Mouse (Mus musculus) adrenal gland, postnatal 36 days (tissue): ENCODE measurements around the gene Nop16. TPM values are rescaled to one million over a fixed set of nuclear protein-coding genes. Genes with fewer than 3 reads are reported as not detected.

Source experiments
- DNase-seq, 2 experiments: peaks; one replicate each; pipeline ENCODE4 v3.0.0; 2021; ENCODE audit warnings: mixed read lengths in 1 of 2
- microRNA-seq: library from miRNA; unstranded; fragments of <30 nt; microRNA quantifications from one replicate; pipeline ENCODE4 v1.2.0, GENCODE M21; 2021
- total RNA-seq, 2 experiments: library from RNA; stranded (reverse); gene quantifications; 2 replicates each; pipeline ENCODE4 v1.2.3; 2021

The Nop16 gene
- total RNA-seq, 2 experiments from 2014 or later = 50.7 to 79.1 TPM

GRCm38 (mm10) chr13:54562562-54562961 is 27.3 kb downstream of the Nop16 start:
- no peak for DNase-seq

GRCm38 (mm10) chr13:54560608-54561007 is 29.3 kb downstream of the Nop16 start:
- DNase-seq = no peak

DNA sequence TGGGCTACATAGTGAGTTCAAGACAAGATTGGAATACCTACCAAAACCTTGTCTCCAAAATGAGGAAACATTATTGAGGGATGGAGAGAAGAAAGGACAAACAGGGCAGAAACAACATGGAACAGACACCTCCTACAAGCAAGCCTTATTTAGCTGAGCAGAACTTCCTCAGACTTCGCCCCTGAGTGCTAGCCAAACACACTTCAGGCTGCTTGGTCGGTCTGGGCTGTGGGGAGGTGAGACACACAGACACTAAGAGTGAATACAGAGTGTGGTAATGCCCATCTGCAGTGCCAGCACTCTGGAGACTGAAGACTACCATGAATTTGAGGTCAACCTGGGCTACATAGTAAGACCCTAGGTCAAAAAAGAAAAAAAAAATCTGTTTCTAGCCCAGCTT is 30.2 kb downstream of the Nop16 start:
- DNase-seq = no peak

DNA sequence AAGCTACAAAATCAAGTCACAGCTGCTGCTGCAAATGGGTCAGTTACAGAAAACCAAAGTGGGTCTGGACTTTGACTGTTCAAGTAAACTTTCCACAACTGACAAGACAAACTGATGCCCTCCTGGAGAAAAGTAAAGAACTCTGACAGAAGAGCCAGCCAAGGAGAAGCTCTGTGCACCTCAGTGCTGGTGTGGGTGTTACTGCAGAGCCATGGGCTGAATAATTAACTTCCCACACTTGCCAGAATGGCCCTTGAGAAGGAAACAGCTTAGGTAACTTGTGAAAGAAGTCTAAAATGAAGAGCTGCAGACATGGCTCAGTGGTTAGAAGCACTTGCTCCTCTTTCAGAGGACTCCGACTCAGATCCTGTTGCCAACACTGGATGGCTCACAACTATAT is 32.2 kb downstream of the Nop16 start:
- no peak for DNase-seq

- peak in 1 of 2 experiments; percentile 58 for DNase-seq
Measured at GRCm38 (mm10) chr13:54556796-54557195, 33.1 kb downstream of the Nop16 start.

GRCm38 (mm10) chr13:54556176-54556575 is 33.7 kb downstream of the Nop16 start:
- no peak for DNase-seq

GRCm38 (mm10) chr13:54548036-54548435 is 41.9 kb downstream of the Nop16 start:
- no peak for DNase-seq

Small RNA genes within 50 kb of the gene (microRNA-seq; reads per million reads assigned to microRNA genes)
- not detected for gene Gm24195

Other genes with a start within 250 kb of the Nop16 start
- 10 to 100 TPM; 17.9 to 18.6 TPM for gene Cplx2, start 218.7 kb downstream of the Nop16 start, total RNA-seq
- gene Thoc3, start 121.2 kb downstream of the Nop16 start, total RNA-seq = 10 to 100 TPM; 43.0 to 47.3 TPM
- gene Simc1, start 86.3 kb downstream of the Nop16 start, total RNA-seq = 10 to 100 TPM; 12.8 to 19.5 TPM
- 100 to 1,000 TPM; 152 to 182 TPM for gene 4833439L19Rik, start 24.7 kb downstream of the Nop16 start, total RNA-seq
- gene Arl10, start 15.1 kb downstream of the Nop16 start, total RNA-seq = 10 to 100 TPM; 55.4 to 58.9 TPM
- gene Higd2a, start 117 bp upstream of the Nop16 start, total RNA-seq = 100 to 1,000 TPM; 232 to 258 TPM
- 100 to 1,000 TPM in 1 of 2 experiments, 10 to 100 TPM in 1; 79.2 to 155 TPM for gene Cltb, start 21.3 kb upstream of the Nop16 start, total RNA-seq
- 10 to 100 TPM; 74.4 to 84.7 TPM for gene Faf2, start 31.7 kb upstream of the Nop16 start, total RNA-seq
- gene Rnf44, start 103.8 kb upstream of the Nop16 start, total RNA-seq = 100 to 1,000 TPM; 107 to 120 TPM
- not detected for gene Cdhr2, start 111.4 kb upstream of the Nop16 start, total RNA-seq
- gene Gprin1, start 159.8 kb upstream of the Nop16 start, total RNA-seq = 1 to 10 TPM; 2.9 to 3.1 TPM
- gene Sncb, start 176.5 kb upstream of the Nop16 start, total RNA-seq = 1 to 10 TPM; 1.1 to 1.9 TPM
- not detected for gene Eif4e1b, start 193.9 kb upstream of the Nop16 start, total RNA-seq
- 10 to 100 TPM; 24.0 to 33.4 TPM for gene Tspan17, start 199.3 kb upstream of the Nop16 start, total RNA-seq